In the genomic region with DNA sequence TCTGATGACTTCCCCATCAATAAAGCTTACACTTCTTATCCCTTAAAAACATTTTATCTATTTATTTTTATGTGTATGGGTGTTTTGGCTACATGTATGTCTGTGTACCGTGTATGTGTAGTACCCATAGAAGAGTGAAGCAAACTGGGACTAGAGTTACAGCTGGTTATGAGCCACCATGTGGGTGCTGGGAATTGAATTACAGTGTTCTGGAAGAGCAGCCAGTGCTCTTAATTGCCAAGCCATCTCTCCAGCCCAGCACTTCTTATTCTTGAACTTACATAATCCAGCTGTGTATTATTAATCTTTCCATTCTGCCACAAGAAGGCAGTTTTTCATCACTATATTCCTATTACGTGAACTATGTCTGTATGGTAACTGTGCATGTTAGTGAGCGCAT, we compare ENCODE assay signal across 24 mouse cellular contexts.
"Had no signal": no experiment of that assay in that cellular context is flagged by ENCODE, and none has a peak within 500 bp of the region (broad histone marks: within the 10 kb centered on the region; RNA-seq: fewer than 3 reads in every experiment).

No protein-coding gene starts in this region.

- ATAC-seq: hindbrain, embryonic 16.5 days; inflammation-experienced regulatory T-cells, adult 6 months; intestine, embryonic 15.5 days; intestine, postnatal 0 days; liver, embryonic 12.5 days had no signal

- DNase-seq: heart, adult 18-20 months; heart, postnatal 4 days; kidney, adult 2 months; kidney, adult 9 months; kidney, postnatal 14 days; kidney, postnatal 36 days; layer of hippocampus, adult 9-11 months; layer of hippocampus, postnatal 36 days; left cerebral cortex, postnatal 4 days had no signal

- H3K27ac ChIP-seq: heart, embryonic 13.5 days; heart, embryonic 15.5 days; hindbrain, embryonic 10.5 days; hindbrain, embryonic 12.5 days; hindbrain, embryonic 14.5 days; intestine, embryonic 15.5 days; kidney, embryonic 15.5 days; kidney, postnatal 0 days; limb, embryonic 13.5 days; limb, embryonic 15.5 days; liver, embryonic 12.5 days; liver, embryonic 14.5 days had no signal

- H3K4me3 ChIP-seq: heart, embryonic 13.5 days; heart, embryonic 15.5 days; hindbrain, embryonic 10.5 days; hindbrain, embryonic 12.5 days; intestine, embryonic 15.5 days; kidney, embryonic 15.5 days; limb, embryonic 13.5 days; limb, embryonic 15.5 days; liver, embryonic 12.5 days had no signal
